Mouse (Mus musculus) spleen, postnatal 4 days (tissue): ENCODE results near the gene Pdzd8.

Experiments used
- DNase-seq, 2 experiments: peaks; one replicate each; pipeline ENCODE4 v3.0.0; 2022; ENCODE audit warnings: low spot score in 2 of 2

Pdzd8 gene

DNA sequence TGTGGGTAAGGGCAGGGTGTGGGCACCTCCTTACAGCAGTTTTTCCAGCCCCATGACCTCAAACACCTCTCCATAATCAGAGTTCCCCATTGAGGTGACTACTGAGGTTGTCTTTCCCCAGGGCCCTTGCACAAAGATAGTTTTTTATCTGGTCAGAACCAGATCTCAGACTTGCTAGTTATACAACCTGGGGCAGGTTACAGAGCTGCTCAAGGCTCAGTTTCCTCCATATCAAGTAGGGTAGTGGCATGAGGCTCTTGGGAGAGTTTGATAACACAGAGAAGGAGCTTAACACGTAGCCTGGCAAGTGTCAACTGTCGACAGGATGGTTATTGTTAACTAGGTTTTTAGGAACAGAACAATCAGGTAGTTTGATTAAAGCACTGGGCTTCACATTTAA lies 9.3 kb upstream of the Pdzd8 start:
- DNase-seq: peak in 1 of 2 experiments; percentile 52

GRCm38 (mm10) chr19:59352760-59353159 lies 7.2 kb upstream of the Pdzd8 start:
- DNase-seq: peak in 1 of 2 experiments; percentile 50

DNA sequence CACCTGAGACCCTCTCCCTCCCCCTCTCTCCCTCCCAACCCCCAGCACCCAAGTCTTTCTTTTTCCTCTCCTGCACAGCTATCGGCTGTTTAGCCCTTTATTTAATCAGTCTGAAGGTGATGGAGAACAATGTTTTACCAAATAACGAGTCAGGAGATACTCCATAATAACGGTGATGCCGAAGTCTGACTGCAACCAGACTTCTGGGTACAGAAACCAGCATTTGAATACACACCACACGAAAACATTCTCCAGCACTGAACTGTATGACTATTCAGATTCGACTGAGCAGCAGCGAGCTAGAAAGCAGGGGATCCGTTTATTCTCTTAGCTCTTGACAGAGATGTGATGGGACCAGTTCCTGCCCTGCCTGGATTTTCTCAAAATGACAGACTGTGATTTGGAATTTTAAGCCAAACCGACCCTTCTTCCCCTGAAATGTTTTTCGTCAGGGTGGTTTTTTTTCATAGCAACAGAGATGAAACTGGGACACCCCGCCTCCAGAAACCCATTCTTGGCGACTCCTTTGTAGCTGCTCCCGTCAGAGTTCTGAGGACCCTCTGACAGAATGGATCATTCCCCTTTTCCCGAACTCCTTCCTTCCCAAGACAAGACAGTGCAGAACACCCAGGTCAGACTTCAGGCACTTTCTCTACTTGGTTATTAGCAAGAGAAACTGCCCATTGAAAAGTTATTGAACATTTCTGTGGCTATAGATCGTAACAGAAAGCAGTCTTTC lies 5.7 kb upstream of the Pdzd8 start:
- DNase-seq: no peak

- no peak for DNase-seq
Measured at GRCm38 (mm10) chr19:59350273-59350903, 4.8 kb upstream of the Pdzd8 start.

- DNase-seq: no peak
Measured at GRCm38 (mm10) chr19:59349329-59349960, 3.9 kb upstream of the Pdzd8 start.

- no peak for DNase-seq
Measured at GRCm38 (mm10) chr19:59346325-59346724, 745 bp upstream of the Pdzd8 start.

- DNase-seq: peak; percentile 72 to 89
Measured at GRCm38 (mm10) chr19:59345081-59345657, 411 bp downstream of the Pdzd8 start.

DNA sequence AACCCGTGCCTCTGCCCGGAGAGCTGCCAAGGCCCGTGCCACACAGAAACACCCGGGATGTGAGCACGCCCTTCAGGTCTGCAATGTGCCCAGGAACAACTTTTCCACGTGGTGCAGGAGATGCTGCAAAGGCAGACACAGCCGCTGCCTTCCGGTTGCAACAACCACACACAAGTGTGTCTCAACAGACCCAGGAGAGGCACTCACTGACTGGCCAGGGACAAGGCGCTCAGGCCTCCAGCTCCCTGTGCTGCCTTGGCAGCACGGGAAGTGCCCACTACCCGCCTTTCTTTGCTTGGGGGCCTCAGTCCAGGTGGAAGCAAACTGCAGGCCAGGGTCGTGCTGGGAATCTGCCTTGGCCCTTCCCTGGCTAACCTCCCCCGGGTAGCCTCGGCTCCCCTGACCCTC lies 1.3 kb downstream of the Pdzd8 start:
- peak; percentile 51 to 77 for DNase-seq

DNA sequence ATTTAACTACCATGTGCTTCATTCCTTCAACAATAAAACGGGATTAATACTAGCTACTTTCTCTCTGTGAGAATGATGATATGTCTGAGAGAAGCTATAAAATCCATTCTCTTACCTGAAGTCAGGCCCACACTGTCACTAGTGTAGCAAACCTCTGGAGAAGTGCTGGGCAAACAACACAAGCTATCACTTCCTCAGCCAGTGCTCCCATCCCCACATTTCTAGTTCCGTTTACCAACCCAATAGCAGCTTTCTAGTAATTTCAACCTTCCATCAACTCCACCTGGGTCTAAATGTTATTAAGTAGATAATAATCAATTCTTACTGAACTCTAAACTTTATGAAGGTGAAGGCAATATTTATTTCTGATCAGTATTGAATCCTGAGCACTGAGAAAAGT lies 2.6 kb downstream of the Pdzd8 start:
- DNase-seq: no peak

DNA sequence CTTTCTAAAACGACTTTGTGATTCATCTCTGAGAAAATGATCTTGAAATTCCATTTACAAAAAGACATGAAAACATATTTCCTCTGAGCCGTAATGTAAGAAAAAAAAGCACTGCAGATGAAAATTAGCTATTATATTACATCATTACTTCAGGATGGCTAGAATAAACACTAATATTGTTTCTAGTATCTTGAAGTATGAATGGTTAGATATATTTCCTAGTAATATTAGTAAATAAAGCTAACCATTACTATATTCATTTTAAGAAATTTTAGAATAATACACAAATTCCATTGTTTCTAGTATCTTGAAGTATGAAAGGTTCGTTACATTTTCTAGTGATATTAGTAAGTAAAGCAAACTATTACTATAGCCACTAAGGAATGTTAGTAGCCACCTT lies 5.7 kb downstream of the Pdzd8 start:
- DNase-seq: no peak

- no peak for DNase-seq
Measured at GRCm38 (mm10) chr19:59337872-59338681, 7.5 kb downstream of the Pdzd8 start.

DNA sequence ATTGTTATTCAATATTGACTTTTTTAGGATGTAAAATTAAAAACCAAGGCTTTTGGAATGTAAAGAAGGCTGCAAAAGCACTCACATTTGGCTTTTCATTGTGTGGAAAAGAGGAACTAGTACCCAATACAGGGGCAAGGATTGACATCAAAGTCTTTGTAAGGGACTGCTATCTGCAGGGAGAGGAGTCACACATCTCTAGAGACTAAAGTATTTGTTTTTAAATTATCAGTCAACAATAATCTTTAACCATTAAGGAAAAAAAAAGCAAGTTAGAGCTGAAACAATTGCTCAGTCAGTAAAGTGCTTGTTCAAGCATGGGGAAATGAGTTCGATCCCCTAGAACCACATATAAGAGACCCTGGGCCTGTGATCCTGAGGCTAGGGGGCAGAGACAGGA lies 8.9 kb downstream of the Pdzd8 start:
- no peak for DNase-seq

DNA sequence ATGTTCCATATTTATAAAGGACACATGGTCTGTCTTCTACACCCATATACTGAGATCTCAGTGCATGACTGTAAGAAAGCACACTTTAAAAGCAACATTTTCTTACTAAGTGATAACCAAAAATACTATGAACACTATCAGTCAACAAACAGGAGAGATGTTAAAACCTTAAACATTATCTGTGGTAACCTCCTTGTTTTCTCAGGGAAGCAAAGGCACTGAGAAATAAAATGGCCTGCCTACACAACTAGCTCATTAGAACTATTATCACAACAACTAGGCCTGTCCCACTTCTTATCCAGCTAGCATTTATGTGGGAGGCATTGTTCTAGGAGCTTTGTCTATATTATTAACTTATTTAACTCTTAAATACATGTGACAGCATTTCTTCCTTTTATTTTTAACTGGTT lies 14.8 kb downstream of the Pdzd8 start:
- DNase-seq: no peak

GRCm38 (mm10) chr19:59321990-59322389 lies 23.6 kb downstream of the Pdzd8 start, which contains the start of gene Rps12-ps3:
Gene Rps12-ps3 (plus strand): TSS chr19:59322290.
- DNase-seq: no peak

DNA sequence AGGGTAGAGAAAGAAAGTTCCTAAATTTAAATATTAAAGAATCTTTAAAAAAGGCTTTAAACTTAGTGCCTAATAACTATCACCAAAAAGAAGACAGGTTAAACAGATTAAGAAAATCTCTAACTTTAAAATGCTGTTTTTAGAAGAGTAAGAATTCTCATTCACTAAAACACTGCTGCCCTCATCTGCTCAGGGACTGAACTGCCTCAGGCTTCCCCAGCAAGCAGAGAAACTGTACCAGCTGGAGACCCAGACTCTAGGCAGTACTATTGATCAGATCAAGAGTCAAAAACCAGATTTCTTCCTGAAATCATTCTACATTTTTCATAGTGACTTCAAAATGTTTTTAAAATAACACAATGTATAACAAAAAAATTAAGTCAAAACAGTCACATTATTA lies 29.0 kb downstream of the Pdzd8 start:
- DNase-seq: no peak

DNA sequence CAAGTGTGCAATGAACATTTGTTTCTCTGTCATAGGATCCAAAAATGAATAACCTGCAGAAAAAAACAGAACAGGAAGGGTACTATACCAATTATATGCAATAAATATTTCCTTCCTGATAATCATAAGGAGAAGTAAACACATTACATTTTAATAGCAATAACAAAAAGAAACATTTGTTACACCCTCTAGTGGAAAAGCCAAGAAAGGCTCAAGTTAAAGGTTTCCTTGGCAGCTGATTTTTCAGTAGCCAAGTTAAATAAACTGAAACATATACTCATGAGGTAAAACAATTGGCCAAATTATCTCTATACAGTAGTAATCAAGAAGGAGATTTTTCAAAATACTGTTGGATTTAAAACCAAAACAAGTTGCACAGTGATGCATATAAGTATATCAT lies 30.3 kb downstream of the Pdzd8 start:
- no peak for DNase-seq

GRCm38 (mm10) chr19:59292183-59292839 lies 53.3 kb downstream of the Pdzd8 start:
- peak in 1 of 2 experiments; percentile 6 for DNase-seq

DNA sequence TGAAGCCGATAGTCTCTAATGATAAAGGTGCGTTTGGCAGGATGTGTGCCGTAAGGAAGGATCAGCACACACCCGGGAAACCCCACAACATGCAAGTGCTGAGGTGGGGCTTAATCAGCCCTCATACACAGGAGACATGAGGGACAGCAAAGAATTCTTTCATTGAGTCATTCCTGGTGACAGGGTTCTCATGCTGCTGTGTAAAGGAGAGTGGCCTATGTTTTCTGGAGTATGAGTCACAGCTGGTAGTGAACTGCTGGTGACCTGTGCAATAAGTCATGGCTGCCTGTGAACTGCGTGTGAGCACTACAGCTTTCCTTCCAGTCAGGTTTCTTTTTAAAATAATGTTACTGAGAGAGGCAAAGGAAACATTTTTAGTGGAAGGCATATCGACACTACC lies 55.8 kb downstream of the Pdzd8 start:
- peak in 1 of 2 experiments; percentile 8 for DNase-seq

DNA sequence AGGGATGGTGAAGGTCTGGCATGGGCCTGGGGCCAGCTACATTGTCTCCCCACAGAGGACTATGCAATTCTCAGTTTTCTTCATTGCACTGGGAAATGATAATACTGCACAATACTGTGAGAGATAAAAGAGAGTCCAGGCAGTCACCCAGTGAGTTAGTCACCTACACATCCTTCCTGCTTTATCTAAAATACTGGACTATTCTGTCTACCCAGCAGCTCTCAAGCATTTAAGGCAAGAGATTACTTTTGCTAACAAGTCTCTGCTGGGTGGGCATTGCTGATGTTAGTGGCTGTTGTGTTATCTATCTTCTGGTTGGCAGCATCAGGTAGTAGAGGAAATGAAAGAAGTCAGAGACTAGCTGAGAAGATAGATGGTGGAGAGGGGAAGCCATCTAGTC lies 56.5 kb downstream of the Pdzd8 start:
- DNase-seq: peak in 1 of 2 experiments; percentile 7

DNA sequence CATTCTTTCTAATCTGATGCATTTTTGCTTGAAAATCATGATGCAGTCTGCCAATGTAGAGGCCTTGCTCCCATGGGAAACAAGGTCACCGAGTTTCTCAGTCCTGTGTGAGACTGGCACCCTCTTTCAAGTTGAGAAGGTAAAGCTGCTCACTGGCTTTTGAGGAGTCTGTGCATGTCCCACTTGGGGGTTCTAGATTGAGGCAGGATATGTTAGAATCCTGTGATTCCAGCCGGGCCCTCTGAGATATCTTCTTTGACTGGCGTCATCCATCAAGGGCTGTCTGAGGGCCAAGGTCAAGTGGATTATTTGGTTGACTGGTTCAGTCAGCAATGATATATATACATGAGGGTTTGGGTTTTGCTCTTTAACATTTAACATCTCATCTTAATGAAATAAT lies 63.6 kb downstream of the Pdzd8 start:
- DNase-seq: no peak

DNA sequence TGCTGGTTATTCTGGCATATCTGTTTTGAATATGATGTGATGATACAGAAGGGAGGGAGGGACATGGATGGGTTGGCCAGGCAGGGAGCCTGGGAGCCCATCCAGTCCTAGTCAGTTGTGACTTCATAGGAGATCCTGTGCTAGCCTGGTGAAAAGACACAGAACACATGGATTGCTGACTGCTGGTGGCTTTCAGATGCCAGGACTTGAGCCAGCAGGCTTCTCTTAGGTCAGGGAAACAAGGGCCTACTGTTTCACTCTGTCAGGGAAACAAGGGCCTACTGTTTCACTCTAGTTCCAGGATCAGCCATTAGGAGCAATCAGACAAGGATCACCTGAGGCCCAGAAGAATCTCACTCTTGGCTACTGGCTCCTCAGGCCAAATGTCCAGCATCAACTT lies 64.7 kb downstream of the Pdzd8 start:
- no peak for DNase-seq
